Mouse (Mus musculus): Measurements from ENCODE around the gene Cbx5. TPM values are rescaled to one million over a fixed set of nuclear protein-coding genes. Genes with fewer than 3 reads are reported as not detected.

Cbx5 gene
- total RNA-seq, 2 experiments from 2014 or later = 219 to 230 TPM

GRCm38 (mm10) chr15:103178137-103178536 lies 61.5 kb downstream of the Cbx5 start:
- DNase-seq = no peak

GRCm38 (mm10) chr15:103177611-103178041 lies 62.0 kb downstream of the Cbx5 start:
- DNase-seq = no peak
- intact Hi-C loops (cut with DNase I) = loop anchor here (5.0 to 10.0 kb wide), 3 partner anchors 193 to 480 kb away; no protein-coding TSS in a partner anchor

More at GRCm38 (mm10) chr15:103178137-103178536, 61.5 kb downstream of the Cbx5 start:
- intact Hi-C loops (cut with DNase I) = loop anchor here (5.0 to 10.0 kb wide), 3 partner anchors 193 to 481 kb away; no protein-coding TSS in a partner anchor

- DNase-seq = peak; percentile 92
- intact Hi-C loops (cut with DNase I) = loop anchor here (5.0 to 10.0 kb wide), 3 partner anchors 192 to 480 kb away; no protein-coding TSS in a partner anchor
Observed at GRCm38 (mm10) chr15:103176874-103177421, 62.7 kb downstream of the Cbx5 start.

- intact Hi-C loops (cut with DNase I) = loop anchor here (10.0 kb wide), 2 partner anchors 188 to 408 kb away; no protein-coding TSS in a partner anchor
- DNase-seq = no peak
Observed at GRCm38 (mm10) chr15:103173251-103173650, 66.4 kb downstream of the Cbx5 start.

- DNase-seq = peak; percentile 64
- intact Hi-C loops (cut with DNase I) = loop anchor here (10.0 kb wide), 2 partner anchors 188 to 408 kb away; no protein-coding TSS in a partner anchor
Observed at GRCm38 (mm10) chr15:103172537-103172936, 67.1 kb downstream of the Cbx5 start.

GRCm38 (mm10) chr15:103171276-103171675 lies 68.3 kb downstream of the Cbx5 start:
- no peak for DNase-seq
- intact Hi-C loops (cut with DNase I) = loop anchor here (10.0 kb wide), 2 partner anchors 186 to 406 kb away; no protein-coding TSS in a partner anchor

GRCm38 (mm10) chr15:103170316-103170679 lies 69.3 kb downstream of the Cbx5 start:
- intact Hi-C loops (cut with DNase I) = loop anchor here (10.0 kb wide), 2 partner anchors 185 to 405 kb away; no protein-coding TSS in a partner anchor
- no peak for DNase-seq

GRCm38 (mm10) chr15:103169612-103170315 lies 69.9 kb downstream of the Cbx5 start:
- intact Hi-C loops (cut with DNase I) = loop anchor here (10.0 kb wide), 2 partner anchors 185 to 405 kb away; no protein-coding TSS in a partner anchor
- DNase-seq = no peak

GRCm38 (mm10) chr15:103168801-103169611 lies 70.6 kb downstream of the Cbx5 start:
- intact Hi-C loops (cut with DNase I) = no loop called here
- DNase-seq = no peak

- intact Hi-C loops (cut with DNase I) = no loop called here
- no peak for DNase-seq
Observed at GRCm38 (mm10) chr15:103167786-103168185, 71.8 kb downstream of the Cbx5 start.

GRCm38 (mm10) chr15:103167042-103167615 lies 72.5 kb downstream of the Cbx5 start, which contains the start of gene Smug1:
TSS of gene Smug1 (minus strand) at chr15:103167092.
- DNase-seq = no peak
- intact Hi-C loops (cut with DNase I) = no loop called here

GRCm38 (mm10) chr15:103165924-103166323 lies 73.7 kb downstream of the Cbx5 start:
- DNase-seq = no peak
- intact Hi-C loops (cut with DNase I) = loop anchor here (2.0 kb wide), 1 partner anchor 153 kb away; no protein-coding TSS in a partner anchor

GRCm38 (mm10) chr15:103165379-103165778 lies 74.2 kb downstream of the Cbx5 start:
- intact Hi-C loops (cut with DNase I) = loop anchor here (2.0 kb wide), 1 partner anchor 153 kb away; no protein-coding TSS in a partner anchor
- DNase-seq = peak; percentile 92

- intact Hi-C loops (cut with DNase I) = no loop called here
- DNase-seq = peak; percentile 92
Observed at GRCm38 (mm10) chr15:103163182-103163919, 76.3 kb downstream of the Cbx5 start.

- intact Hi-C loops (cut with DNase I) = no loop called here
- no peak for DNase-seq
Observed at GRCm38 (mm10) chr15:103157585-103157984, 82.0 kb downstream of the Cbx5 start.

- intact Hi-C loops (cut with DNase I) = no loop called here
- no peak for DNase-seq
Observed at GRCm38 (mm10) chr15:103156890-103157289, 82.7 kb downstream of the Cbx5 start.

GRCm38 (mm10) chr15:103155366-103156321 lies 84.0 kb downstream of the Cbx5 start:
- DNase-seq = peak; percentile 43
- intact Hi-C loops (cut with DNase I) = no loop called here

- DNase-seq = no peak
- intact Hi-C loops (cut with DNase I) = no loop called here
Observed at GRCm38 (mm10) chr15:103152890-103153610, 86.6 kb downstream of the Cbx5 start.

Data from left cerebral cortex, postnatal 4 days (tissue).